Mouse (Mus musculus) induced T-regulatory cell, adult 2 months (primary cell): ENCODE data around the gene Tomt.

Source experiments
- DNase-seq: peaks from one replicate; pipeline ENCODE4 v3.0.0-alpha.2; 2012; ENCODE audit warnings: low read depth

The Tomt gene

GRCm38 (mm10) chr7:101906287-101906681, at the start of gene Tomt:
Gene Tomt, minus strand, starts transcription at chr7:101906359.
- no peak for DNase-seq

GRCm38 (mm10) chr7:101955862-101956261, 49.7 kb upstream of the Tomt start:
- no peak for DNase-seq

DNA sequence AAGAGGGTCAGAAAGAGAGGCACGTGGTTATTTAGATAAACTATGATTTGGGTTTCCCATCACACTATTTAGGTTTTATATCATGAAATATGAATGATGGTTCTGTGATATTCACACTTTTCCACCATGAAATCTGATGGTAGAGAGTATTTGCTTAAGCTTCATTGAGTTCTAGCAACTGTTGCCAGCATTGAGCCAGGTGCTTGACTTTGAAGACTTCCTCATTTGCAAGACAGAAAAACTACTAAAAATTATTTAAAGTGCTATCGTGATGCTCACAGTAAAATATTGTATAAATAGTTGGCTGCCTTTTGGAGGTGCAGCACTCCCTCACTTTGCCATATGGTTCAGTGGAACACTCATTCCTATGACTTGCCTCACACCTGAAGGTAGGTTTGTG, 49.1 kb upstream of the Tomt start:
- no peak for DNase-seq

GRCm38 (mm10) chr7:101954163-101954562, 48.0 kb upstream of the Tomt start:
- DNase-seq: no peak

GRCm38 (mm10) chr7:101952098-101952497, 45.9 kb upstream of the Tomt start:
- DNase-seq: no peak

- DNase-seq: no peak
Observed at GRCm38 (mm10) chr7:101951648-101952047, 45.5 kb upstream of the Tomt start.

DNA sequence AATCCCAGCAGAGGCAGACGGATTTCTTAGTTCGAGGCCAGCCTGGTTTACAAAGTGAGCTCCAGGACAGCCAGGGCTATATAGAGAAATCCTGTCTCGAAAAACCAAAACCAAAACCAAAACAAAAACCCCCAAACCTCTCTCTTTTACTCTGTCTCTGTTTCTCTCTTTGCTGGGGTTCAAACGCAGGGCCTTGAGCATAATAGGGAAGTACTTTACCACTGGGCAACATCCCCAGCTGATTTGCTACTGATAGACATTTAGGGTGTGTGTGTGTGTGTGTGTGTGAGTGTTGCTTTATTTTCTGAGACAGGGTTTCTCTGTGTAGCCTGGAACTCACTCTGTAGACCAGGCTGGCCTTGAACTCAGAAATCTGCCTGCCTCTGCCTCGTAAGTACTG, 42.8 kb upstream of the Tomt start:
- DNase-seq: peak; percentile 67

GRCm38 (mm10) chr7:101939758-101940157, 33.6 kb upstream of the Tomt start:
- DNase-seq: no peak

DNA sequence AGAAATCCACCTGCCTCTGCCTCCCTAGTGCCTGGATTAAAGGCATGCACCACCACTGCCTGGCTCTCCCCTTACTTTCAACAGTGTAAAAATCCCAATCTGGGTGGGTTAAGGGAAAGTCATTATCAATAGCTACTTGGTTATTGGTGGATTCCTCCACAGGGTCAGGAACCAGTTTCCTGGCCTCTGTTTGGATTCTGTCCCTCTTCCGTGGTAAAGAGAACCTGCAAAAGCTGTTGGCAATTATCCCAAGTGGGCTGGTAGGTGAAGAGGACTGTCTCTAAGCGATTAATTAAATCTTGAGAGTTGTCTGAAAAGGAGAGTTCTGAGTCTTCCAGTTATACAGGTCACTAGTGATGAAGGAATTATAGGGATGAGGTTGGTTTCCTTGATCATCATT, 32.2 kb upstream of the Tomt start:
- DNase-seq: no peak

GRCm38 (mm10) chr7:101937569-101937968, 31.4 kb upstream of the Tomt start:
- DNase-seq: no peak

DNA sequence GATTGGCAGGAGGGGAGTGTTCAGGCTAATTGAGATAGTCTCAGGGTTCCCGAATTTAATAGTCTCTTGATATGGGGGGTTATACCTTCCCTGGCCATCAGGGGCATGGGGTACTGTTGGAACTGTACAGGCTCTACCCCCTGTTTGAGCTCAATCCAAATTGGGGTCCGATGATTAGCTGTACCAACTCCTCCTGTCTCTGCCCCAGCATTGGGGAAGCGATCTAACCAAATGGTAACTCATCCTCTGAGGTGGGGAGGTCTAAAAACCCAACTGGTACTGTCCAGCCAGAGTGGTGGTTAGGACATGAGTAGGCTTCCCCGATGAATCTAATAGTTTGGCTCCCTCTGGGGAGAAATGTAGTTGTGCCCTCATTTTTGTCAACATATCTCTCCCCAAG, 30.8 kb upstream of the Tomt start:
- DNase-seq: no peak

DNA sequence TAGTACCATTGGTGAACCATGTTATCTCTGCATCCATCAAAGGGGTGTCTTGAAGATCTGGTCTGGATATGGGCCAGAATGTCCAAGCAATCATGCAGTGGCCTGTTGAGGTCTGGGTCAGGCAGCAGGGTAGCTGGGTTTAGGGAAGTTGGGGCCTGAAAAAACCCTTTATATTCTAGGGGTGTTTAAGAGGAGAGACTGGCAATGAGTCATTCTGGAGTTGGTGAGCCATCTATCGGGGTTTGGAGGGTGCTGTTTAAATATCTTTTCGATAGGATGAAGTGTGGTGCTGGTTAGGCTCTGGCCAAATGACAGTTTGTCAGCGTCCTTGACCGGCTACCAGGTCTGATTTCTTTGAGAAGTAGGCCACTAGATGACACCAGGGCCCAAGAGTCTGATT, 29.8 kb upstream of the Tomt start:
- no peak for DNase-seq

DNA sequence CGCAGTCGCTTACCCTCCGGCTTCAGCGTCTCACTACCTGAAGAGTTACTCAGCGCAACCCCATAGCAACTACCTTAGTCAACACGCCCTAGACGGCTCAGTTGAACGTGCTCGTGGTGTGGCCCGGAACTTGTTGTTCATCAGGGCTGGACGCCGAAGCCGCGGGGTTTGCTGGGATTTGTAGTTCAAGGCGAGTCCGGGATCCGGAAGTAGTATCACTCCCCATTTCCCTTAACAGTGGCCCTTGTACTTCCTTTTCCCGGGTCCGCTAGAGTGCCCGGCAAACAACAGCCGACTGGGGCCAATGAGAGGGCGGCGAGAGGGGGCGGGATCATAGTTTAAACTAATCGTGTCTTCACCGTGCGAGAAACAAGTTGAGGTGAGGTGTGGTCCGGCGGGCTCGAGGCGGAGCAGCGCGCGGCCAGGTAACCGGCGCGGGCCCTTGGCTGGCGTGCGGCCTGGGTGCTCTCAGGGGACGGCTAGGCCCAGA, 27.6 kb upstream of the Tomt start, which contains the start of the genes Lrrc51 and Numa1:
TSS of gene Lrrc51 (minus strand) at position 145 of the 490 bp plus-strand sequence.
TSS of gene Numa1 (plus strand) at position 361 of the 490 bp plus-strand sequence.
- peak; percentile 98 for DNase-seq

DNA sequence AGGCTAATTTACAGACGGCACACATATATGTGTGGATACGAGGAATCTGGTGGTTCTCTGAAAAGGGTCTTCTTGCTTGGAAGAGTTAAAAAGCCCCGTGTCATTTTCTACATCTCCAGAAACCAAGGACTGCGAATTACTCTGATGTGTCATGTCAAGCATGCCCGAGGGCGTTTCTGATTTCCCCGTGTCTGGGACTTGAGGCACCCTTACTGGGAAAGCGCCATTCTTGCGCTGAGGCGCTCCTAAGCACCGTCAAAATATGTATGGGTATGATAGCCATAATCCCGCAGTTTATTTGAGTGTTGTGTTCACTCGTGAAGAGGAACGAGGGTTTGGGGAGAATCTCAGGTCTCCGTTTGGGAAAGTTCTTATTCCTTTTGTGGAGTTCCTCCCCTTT, 27.1 kb upstream of the Tomt start:
- no peak for DNase-seq

DNA sequence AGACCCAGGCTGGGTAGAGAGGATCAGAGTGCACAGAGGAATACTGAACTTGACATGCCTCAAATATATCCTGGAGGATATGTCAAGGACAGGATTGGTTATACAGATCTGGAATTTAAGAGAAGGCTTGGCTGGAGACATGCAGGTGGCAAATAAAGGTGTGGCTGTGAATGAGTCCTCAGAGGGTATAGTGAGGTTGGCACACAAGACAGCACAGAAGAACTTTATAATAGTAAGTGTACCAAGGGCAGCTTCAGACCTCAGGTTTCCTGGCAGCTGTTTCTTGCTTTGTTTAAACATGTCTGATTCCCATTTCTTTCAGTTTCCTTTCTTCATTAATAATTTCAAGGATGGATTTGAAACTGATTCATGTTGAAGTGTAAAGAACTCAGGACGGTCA, 26.4 kb upstream of the Tomt start:
- DNase-seq: no peak

- DNase-seq: no peak
Observed at GRCm38 (mm10) chr7:101928093-101928492, 21.9 kb upstream of the Tomt start.

DNA sequence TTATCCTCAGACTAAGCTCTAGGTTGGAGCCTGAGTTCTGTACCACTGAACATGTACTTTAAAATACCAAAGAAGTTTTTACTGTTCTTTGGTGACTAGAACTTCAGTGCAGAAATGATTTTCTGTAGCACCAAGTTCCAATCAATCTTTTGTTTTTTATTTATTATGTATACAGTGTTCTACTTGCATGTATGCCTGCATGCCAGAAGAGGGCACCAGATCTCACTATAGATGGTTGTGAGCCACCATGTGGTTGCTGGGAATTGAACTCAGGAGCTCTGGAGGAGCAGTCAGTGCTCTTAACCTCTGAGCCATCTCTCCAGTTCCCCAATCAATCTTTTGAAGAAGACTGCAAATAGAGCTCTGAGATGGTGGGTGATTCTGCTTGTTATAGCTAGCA, 19.7 kb upstream of the Tomt start:
- peak; percentile 14 for DNase-seq

- DNase-seq: peak; percentile 80
Observed at GRCm38 (mm10) chr7:101918071-101918470, 11.9 kb upstream of the Tomt start.

DNA sequence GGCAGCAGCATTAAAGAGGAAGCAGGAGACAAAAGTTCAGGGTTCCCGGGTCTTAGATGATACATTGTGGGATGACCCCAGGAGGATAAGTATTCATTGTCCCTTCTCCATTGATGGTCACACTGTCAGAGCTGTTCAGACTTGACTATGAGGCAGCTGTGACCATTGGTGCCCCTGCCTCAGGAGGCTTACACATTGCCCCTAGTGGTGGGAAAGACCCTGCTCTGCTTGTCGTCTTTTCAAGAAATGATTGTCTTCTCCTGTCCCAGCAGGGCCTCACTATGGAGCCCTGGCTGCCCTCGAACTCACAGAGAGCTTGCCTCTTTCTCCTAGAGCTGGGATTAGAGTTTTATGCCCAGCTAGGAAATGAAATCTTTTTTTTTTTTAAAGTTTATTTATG, 5.8 kb upstream of the Tomt start:
- DNase-seq: peak; percentile 33

DNA sequence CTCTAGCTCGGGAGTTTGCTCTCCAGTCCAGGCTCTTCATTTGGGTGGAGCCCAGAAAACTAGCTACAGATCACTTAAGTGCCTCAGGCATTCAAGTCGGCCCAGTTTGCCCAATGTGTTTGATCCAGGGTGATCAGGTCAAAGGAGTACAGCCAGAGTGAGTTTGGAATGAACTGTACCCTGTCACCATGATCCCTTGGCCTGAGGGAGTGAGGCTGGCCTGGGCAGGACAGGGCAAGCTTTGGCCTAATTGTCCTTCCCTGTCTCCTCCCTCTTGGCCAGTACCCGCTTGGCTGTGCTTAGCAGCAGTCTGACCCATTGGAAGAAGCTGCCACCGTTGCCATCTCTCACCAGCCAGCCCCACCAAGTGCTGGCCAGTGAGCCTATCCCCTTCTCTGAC, 4.0 kb upstream of the Tomt start:
- DNase-seq: no peak

GRCm38 (mm10) chr7:101908367-101908766, 2.2 kb upstream of the Tomt start:
- DNase-seq: no peak

GRCm38 (mm10) chr7:101906696-101907095, 537 bp upstream of the Tomt start:
- DNase-seq: peak; percentile 42

DNA sequence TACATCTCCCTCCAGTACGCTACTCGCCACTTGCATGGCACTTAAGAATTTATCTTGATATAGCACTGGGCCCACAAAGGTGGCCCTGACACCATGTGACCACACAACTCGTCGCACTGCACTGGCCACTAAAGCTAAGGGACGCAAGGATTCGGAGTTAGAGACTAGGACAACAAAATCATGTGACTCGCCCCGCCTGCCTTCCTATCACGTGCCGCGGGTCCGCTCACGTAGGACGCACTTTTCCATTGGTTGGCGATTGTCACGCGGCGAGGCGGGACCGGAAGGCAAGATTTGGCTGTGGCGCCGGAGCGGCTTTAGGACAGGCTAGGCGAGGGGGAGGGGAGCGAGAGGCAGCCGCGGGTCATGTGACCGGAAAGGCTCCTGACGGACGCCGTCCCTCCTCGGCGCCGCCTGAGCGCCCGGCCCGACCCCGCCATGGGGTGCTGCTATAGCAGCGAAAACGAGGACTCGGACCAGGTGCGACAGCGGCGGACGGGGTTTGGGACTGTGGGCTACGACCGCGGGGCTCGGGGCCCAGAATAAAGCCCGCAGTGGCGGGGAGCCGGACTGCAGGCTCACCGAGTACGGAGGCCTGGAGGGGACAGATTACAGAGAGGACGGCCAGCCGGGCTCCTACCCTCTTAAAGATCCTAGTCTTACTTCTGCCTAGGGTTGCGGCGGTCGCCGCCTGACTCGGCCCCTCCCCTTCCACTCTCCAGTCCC, 435 bp downstream of the Tomt start, which contains the start of gene Lamtor1:
TSS of gene Lamtor1 (plus strand) at position 344 of the 726 bp plus-strand sequence.
- peak; percentile 99 for DNase-seq

- peak; percentile 29 for DNase-seq
Observed at GRCm38 (mm10) chr7:101902846-101903245, 3.3 kb downstream of the Tomt start.
